Mouse (Mus musculus): ENCODE results near the gene Gm11492.

The Gm11492 gene

GRCm38 (mm10) chr11:87578963-87579601, 12.6 kb downstream of the Gm11492 start:
- DNase-seq (ENCODE audit: low spot score in 2 of 2) = no peak

GRCm38 (mm10) chr11:87579713-87580112, 13.3 kb downstream of the Gm11492 start:
- DNase-seq (ENCODE audit: low spot score in 2 of 2) = no peak

GRCm38 (mm10) chr11:87580543-87581085, 14.2 kb downstream of the Gm11492 start:
- no peak for DNase-seq (ENCODE audit: low spot score in 2 of 2)

GRCm38 (mm10) chr11:87581161-87581865, 14.9 kb downstream of the Gm11492 start:
- DNase-seq (ENCODE audit: low spot score in 2 of 2) = no peak

GRCm38 (mm10) chr11:87581933-87582710, 15.7 kb downstream of the Gm11492 start:
- no peak for DNase-seq (ENCODE audit: low spot score in 2 of 2)

GRCm38 (mm10) chr11:87583291-87584034, 17.0 kb downstream of the Gm11492 start:
- no peak for DNase-seq (ENCODE audit: low spot score in 2 of 2)

- no peak for DNase-seq (ENCODE audit: low spot score in 2 of 2)
Observed at GRCm38 (mm10) chr11:87584711-87585505, 18.5 kb downstream of the Gm11492 start.

- DNase-seq (ENCODE audit: low spot score in 2 of 2) = no peak
Observed at GRCm38 (mm10) chr11:87587211-87587874, 20.9 kb downstream of the Gm11492 start.

GRCm38 (mm10) chr11:87589605-87590004, 23.2 kb downstream of the Gm11492 start:
- DNase-seq (ENCODE audit: low spot score in 2 of 2) = no peak

GRCm38 (mm10) chr11:87590841-87591525, 24.5 kb downstream of the Gm11492 start:
- peak; percentile 40 to 77 for DNase-seq (ENCODE audit: low spot score in 2 of 2)

- peak; percentile 98 for DNase-seq (ENCODE audit: low spot score in 2 of 2)
Observed at GRCm38 (mm10) chr11:87591526-87592353, 25.3 kb downstream of the Gm11492 start, which contains the start of gene Mtmr4. TSS of gene Mtmr4 (plus strand) at chr11:87592162.

- DNase-seq (ENCODE audit: low spot score in 2 of 2) = no peak
Observed at GRCm38 (mm10) chr11:87592354-87592695, 25.9 kb downstream of the Gm11492 start.

GRCm38 (mm10) chr11:87592713-87593598, 26.5 kb downstream of the Gm11492 start:
- no peak for DNase-seq (ENCODE audit: low spot score in 2 of 2)

- DNase-seq (ENCODE audit: low spot score in 2 of 2) = peak; percentile 74 to 85
Observed at GRCm38 (mm10) chr11:87595327-87595841, 28.9 kb downstream of the Gm11492 start.

GRCm38 (mm10) chr11:87595976-87596375, 29.5 kb downstream of the Gm11492 start:
- no peak for DNase-seq (ENCODE audit: low spot score in 2 of 2)

- no peak for DNase-seq (ENCODE audit: low spot score in 2 of 2)
Observed at GRCm38 (mm10) chr11:87596492-87596891, 30.0 kb downstream of the Gm11492 start.

- no peak for DNase-seq (ENCODE audit: low spot score in 2 of 2)
Observed at GRCm38 (mm10) chr11:87597061-87597460, 30.6 kb downstream of the Gm11492 start.

Measured in spleen, postnatal 4 days (tissue).